Mouse (Mus musculus): ENCODE measurements at regions not wholly inside any gene's neighbourhood (a gene's known extent, or its start where the extent isn't known, plus 50 kb on each side); places are given as distances from the start of the nearest gene placed in this dataset.
"Not testable (repeated sequence)": the region's sequence is repeated elsewhere in the genome, so short reads cannot be mapped to it uniquely, and the experiment has no call there.

GRCm38 (mm10) chr16:73652976-73653690 is 758.5 kb downstream of the Robo2 start:
- no peak for DNase-seq (ENCODE audit: low spot score in 2 of 2)

- peak; percentile 3 to 15 for DNase-seq (ENCODE audit: low spot score in 2 of 2)
Observed at GRCm38 (mm10) chr16:73647201-73647782, 764.3 kb downstream of the Robo2 start.

- no peak for DNase-seq (ENCODE audit: low spot score in 2 of 2)
Observed at GRCm38 (mm10) chr16:73613017-73613416, 798.6 kb downstream of the Robo2 start.

- DNase-seq (ENCODE audit: low spot score in 2 of 2), result no peak
Observed at GRCm38 (mm10) chr16:73591421-73591820, 820.2 kb downstream of the Robo2 start.

- no peak for DNase-seq (ENCODE audit: low spot score in 2 of 2)
Observed at GRCm38 (mm10) chr16:73561216-73561615, 850.4 kb downstream of the Robo2 start.

GRCm38 (mm10) chr16:73556940-73557339 is 854.7 kb downstream of the Robo2 start:
- no peak for DNase-seq (ENCODE audit: low spot score in 2 of 2)

- DNase-seq (ENCODE audit: low spot score in 2 of 2), result no peak
Observed at GRCm38 (mm10) chr16:73543651-73544050, 868.0 kb downstream of the Robo2 start.

- no peak for DNase-seq (ENCODE audit: low spot score in 2 of 2)
Observed at GRCm38 (mm10) chr16:73538040-73538439, 873.6 kb downstream of the Robo2 start.

- DNase-seq (ENCODE audit: low spot score in 2 of 2), result no peak
Observed at GRCm38 (mm10) chr16:73537541-73537940, 874.1 kb downstream of the Robo2 start.

GRCm38 (mm10) chr16:73530191-73530590 is 881.4 kb downstream of the Robo2 start:
- no peak for DNase-seq (ENCODE audit: low spot score in 2 of 2)

- DNase-seq (ENCODE audit: low spot score in 2 of 2), result not testable (repeated sequence)
Observed at GRCm38 (mm10) chr16:73522931-73523330, 888.7 kb downstream of the Robo2 start.

GRCm38 (mm10) chr16:73504759-73505158 is 906.9 kb downstream of the Robo2 start:
- DNase-seq (ENCODE audit: low spot score in 2 of 2), result no peak

- DNase-seq (ENCODE audit: low spot score in 2 of 2), result no peak
Observed at GRCm38 (mm10) chr16:73498636-73499208, 912.9 kb downstream of the Robo2 start.

GRCm38 (mm10) chr16:73483214-73483856 is 928.3 kb downstream of the Robo2 start:
- DNase-seq (ENCODE audit: low spot score in 2 of 2), result no peak

GRCm38 (mm10) chr16:73482176-73482575 is 929.4 kb downstream of the Robo2 start:
- DNase-seq (ENCODE audit: low spot score in 2 of 2), result no peak

- no peak for DNase-seq (ENCODE audit: low spot score in 2 of 2)
Observed at GRCm38 (mm10) chr16:73473502-73473901, 938.1 kb downstream of the Robo2 start.

GRCm38 (mm10) chr16:73471547-73471946 is 940.1 kb downstream of the Robo2 start:
- no peak for DNase-seq (ENCODE audit: low spot score in 2 of 2)

GRCm38 (mm10) chr16:73470535-73470934 is 941.1 kb downstream of the Robo2 start:
- DNase-seq (ENCODE audit: low spot score in 2 of 2), result no peak

- DNase-seq (ENCODE audit: low spot score in 2 of 2), result no peak
Observed at GRCm38 (mm10) chr16:73466296-73466695, 945.3 kb downstream of the Robo2 start.

- DNase-seq (ENCODE audit: low spot score in 2 of 2), result no peak
Observed at GRCm38 (mm10) chr16:73462516-73462915, 949.1 kb downstream of the Robo2 start.

- no peak for DNase-seq (ENCODE audit: low spot score in 2 of 2)
Observed at GRCm38 (mm10) chr16:73450634-73451245, 960.9 kb downstream of the Robo2 start.

GRCm38 (mm10) chr16:73449836-73450235 is 961.8 kb downstream of the Robo2 start:
- no peak for DNase-seq (ENCODE audit: low spot score in 2 of 2)

Data from left cerebral cortex, adult 18-20 months (tissue).